Mouse (Mus musculus) retina, postnatal 1 day (tissue): ENCODE data around the gene Dnah12.
A peak's percentile ranks its signal among the peaks of the same experiment; 100 is the strongest.
"Not testable (repeated sequence)": the region's sequence is repeated elsewhere in the genome, so short reads cannot be mapped to it uniquely, and the experiment has no call there.

Experiments
- DNase-seq: peaks from one replicate; pipeline ENCODE4 v3.0.0-alpha.2; 2012

Dnah12 gene

DNA sequence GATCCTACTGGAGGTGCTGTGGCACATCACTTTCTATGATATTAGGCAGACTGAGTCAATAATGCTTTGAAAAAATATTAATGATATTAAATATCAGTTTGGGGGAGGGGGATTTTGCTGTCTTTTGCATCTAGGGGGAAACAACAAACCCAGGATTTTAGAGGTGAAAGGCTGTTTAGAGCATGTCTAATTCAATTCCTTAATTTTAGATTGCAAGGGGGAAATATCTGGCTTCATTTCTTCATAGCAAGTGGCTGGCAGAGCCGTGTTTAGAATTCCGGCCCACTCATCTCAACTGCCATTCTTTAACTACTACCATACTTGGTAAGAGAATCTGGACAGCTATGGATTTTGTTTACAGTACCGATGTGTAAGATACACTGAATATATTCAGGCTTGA lies at the start of gene Dnah12:
Gene Dnah12 (plus strand): TSS at position 301 of the 400 bp plus-strand sequence.
- no peak for DNase-seq

DNA sequence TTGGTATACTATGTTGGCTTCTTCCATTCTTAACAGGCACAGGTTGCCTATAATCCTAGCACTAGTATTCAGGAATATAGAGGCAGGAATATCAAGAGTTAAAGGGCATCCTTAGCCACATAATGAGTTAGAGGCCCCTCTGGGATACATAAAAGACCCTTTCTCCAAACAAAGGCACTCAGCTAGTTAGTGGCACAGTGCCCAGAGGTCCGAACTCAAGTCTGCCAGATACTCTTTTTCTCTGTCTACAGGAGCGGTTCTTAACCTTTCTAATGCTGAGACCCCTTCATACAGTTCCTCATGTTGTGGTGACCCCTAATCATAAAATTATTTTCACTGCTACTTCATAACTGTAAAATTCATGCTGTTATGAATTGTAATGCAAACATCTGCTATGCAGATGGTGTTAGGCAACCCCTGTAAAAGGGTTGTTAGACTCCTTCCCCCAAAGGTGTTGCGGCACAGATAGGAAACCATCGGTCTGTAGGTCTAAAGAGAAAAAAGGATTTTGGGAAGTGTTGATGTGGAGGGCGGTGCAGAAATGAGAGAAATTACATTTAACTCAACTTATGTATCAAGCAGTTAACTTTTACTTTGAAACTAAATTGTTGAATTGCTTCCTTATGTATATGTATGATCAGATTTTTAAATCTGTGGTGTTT lies 47.0 kb upstream of the Dnah12 start:
- DNase-seq, result peak; percentile 75

DNA sequence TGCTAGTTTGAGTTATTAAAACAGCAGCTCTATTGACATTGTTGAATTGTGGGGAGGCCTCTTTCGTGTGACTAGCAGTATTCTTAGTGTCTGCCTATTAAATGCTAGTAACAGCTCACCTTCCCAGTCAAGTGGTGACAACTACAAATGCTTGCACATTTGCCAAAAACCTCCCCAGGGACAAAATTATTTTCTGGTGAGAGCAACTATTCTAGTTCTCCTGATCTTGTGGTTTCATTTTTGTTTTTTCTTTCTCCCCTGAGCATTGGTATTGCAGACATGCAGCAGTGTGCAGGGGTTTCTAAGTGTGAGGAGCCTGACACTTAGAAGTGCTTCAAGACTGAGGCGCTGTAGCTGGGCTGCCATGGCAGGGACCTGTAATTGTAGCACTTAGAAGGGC lies 45.3 kb upstream of the Dnah12 start:
- no peak for DNase-seq

DNA sequence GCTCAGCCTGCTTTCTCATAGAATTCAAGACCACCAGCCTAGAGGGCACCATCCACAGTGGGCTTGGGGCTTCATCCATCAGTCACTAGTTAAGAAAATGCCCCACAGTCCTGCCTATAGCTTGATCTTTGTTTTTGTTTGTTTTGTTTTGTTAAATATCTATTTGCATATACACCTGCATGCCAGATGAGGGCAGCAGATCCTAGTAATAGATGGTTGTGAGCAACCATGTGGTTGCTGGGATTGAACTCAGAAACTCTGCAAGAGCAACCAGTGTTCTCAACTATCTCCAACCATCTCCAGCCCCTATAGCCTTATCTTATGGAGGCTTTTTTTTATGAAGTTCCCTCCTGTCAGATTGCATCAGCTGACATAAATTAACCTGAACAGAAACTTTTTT lies 41.2 kb upstream of the Dnah12 start:
- peak; percentile 53 for DNase-seq

DNA sequence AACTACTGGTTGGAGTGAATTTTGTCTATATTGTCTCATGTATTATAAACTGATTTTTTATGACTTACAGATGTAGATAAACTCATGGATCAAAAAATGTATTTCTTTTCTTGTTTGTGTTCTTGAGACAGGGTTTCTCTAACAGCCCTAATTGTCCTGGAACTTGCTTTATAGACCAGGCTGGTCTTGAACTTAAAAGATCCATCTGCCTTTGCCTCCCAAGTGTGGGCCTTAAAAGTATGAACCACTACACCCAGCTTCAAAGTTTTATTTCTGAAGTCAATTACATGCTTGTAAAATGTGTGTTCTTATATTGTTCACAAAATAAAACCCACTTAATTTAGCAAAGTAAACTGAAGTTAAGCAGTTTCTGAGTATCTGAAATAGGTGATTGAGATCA lies 34.9 kb upstream of the Dnah12 start:
- no peak for DNase-seq

DNA sequence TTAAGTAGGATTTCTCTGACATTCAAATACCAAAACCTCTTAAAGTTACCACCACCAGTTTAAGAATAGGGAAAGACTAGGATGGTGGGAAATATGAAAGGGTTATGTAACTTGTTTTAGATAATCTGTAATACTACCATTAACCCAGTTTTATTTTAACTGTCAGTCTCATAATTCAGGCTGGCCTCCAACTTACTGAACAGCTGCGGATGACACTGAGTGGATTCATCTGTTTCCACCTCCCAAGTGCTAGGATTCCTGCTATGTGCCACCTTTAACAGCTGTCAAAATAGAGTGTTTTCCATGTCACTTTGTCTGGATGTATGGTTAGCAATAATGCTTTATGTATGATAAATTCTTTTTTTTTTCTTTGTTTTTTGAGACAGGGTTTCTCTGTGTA lies 32.8 kb upstream of the Dnah12 start:
- no peak for DNase-seq

DNA sequence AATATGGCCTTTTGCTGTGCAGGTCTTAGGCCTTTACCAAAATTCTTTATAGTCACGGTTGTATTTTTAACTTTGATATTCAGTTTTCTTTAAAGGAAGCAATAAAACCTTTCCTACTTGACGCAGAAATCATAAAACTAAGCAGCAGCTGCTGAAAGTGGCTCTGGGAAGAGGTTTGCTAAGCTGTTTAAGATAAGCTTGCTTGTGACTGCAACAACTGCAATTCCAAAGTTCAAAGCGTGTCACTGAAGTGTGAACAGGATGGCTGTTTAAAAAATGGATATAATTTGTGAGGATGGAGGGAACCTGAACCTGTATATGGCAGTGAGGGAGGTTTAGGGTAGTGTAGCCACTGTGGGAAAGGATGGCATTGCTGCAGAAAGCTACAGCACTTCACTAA lies 31.1 kb upstream of the Dnah12 start:
- no peak for DNase-seq

DNA sequence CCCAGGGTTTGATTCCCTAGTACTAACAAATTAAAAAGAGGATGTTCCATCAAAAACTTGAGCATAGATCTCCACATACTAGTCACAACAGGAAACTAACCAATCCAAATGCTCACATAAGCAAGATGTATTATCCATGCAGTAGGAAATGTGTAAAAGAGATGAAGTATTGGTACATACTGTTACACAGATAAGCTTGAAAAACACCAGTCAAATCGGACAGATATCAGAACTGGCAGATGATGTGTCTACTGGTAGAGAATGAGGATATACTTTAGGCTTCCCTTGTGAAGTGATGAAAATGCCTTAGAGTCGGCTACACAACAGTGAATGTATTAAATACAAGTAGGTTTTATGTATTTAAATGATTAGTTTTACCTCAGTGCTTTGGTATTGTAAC lies 30.6 kb upstream of the Dnah12 start:
- DNase-seq, result no peak

DNA sequence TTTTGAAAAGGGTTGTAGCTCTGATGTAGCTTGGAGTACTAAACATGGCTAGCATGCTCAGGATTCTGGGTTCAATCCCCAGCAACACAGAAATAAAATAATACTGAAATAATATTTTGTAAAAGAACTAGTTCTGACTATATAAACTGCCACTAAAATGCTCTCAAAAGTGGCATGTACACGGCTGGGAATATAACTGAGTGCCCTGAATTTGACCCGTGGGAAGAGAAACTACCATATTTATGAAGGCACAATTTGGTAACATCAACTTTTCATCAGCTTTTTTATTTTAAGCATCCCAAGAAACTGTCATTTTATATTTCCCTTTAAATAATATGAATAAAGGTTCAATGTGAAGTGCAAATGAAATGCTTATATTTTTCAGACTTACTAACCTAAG lies 29.2 kb upstream of the Dnah12 start:
- DNase-seq, result no peak

DNA sequence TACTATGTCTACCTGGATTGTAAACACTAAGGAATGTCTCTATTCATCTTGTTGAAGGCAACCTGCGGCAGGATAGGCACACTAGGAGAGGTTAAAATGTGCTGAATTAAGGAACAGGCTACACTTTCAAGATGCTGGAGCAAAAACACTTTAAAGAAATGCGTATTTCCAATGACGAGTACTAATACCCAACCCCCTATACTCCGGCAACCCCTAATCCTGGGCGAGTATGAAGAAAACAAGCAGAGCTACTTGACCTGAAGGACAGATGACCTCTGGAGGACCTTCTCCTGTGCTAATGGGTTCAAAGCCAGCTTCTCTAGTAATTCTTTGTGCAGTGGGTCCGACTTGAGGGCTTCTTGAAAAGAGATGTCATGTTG lies 25.1 kb upstream of the Dnah12 start:
- DNase-seq, result no peak

DNA sequence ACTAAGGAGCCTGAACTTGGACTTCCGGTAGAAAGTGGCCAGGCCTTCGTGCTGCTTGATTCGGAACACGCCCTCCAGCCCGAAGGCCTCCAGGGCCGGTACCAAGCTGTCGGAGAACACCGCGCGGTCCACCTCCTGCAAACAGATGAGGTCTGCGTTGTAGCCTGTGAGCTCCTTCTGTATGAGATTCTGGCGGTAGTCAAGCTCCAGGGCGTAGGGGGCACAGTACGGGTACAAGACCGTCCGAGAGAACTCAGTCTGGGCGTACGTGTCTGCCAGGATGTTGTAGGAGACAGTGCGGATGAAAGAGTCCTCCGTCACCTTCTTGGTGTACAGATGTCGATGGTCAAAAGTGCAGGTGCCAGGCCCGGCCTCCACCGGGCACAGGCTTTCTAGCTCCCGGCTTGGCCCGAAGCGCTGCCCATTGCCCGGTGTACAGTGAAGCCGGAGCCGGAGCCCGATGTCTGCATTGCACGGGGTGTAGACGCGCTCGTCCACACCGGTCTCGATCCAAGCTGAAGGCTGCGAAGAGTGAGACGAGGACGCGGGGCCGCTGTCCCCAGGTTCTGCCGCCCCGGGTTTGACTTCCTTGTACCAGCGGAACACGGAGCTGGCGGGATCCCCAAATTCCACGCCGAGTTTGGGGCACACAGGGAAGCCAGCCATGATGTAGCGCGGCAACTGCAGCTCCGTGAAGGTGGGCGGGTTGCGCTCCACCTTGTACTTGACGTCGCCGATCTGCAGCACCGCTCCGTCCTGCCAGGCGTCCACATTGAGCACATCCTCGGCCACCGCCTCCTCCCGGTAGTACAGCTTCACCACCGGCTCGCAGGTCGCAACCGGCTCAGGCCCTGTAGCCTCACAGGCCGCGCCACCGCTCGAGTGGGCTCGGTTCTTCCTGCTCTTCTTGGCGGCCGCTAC lies 24.4 kb upstream of the Dnah12 start:
- DNase-seq, result peak; percentile 27

DNA sequence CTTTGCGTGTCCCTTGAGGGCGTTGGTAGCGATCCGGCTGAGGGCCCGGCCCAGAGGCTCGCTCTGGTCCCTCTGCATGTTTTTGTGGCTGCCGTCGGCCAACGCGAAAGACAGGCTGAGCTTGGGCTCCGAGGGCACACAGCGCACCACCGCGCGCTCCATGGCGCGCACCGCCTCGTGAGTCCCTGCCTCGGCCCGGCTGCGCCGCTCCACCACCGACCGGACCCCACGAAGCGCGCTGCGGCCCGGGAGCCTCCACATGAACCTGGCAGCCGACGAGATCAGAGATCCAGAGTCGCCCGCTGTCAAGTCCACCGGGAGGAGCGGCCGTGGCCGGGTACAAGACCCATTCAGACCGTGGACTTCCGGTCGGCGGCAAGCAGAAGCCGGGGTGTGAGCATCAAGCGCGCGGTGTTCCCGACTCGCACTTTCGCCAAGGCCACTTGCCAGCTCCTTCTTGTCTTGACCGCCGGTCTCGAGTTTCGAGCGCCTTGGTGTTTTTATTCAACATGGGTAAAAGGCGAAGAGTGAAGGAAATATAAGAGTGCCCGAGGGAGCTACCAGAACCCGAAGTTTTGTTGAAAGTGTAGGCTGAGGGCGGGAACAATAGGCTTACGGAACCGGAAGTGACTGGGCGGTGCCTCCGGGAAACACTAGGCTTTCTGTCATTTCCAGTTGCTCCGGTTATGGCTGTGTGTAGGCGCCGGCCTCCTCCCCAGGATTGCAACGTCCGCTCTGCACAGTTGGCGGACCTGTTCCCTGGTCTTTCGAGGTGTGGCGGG lies 23.6 kb upstream of the Dnah12 start, which contains the start of gene Pde12:
Gene Pde12 (minus strand): TSS at position 592 of the 782 bp plus-strand sequence.
- peak; percentile 97 for DNase-seq

DNA sequence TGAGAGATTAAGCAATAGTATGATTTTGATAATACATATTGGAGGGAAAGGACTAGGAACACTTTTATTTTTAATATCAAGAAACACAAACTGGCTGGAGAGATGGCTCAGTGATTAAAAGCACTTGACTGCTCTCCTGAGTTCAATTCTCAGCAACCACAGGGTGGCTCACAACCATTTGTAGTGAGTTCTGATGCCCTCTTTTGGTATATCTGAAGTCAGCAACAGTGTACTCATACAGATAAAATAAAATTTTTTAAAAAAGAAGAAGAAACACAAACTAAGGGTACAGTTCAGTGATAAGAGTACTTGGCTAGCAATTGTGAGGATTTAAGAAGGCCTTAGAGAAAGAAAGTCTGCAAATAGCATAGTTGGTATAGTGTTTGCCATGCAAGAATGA lies 22.1 kb upstream of the Dnah12 start:
- DNase-seq, result no peak

DNA sequence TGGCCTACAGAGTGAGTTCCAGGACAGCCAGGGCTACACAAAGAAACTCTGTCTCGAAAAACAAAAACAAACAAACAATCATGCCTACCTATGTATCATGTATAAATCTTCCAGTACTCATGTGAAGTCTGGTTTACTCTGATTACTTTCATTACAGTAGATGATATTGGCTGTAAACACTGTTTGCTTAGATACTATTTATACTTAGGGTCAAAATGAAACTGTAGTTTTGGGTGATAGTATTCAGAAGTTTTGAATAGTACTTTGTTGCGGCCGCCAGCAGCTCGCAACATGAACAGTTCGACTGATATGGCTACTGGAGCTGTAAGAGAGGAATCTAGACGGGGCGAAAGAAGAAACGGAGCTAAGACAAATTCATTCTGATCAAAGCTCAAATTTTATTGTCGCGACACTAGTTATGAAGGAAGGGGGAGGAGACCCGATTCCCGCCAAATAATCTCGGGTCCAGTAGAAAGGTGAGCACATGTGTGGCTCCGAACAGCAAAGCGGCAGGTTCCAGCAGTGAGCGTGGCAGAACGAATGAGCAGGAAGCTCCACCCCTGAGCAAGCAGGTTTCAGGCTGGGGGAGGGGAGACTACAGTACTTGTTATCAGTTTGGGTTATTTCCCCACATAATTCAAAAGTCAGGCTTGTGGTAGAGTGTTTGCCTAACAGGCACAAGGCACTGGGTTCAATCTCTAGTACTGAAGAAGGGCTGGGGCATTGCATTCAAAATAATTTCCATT lies 21.0 kb upstream of the Dnah12 start:
- DNase-seq, result not testable (repeated sequence)

DNA sequence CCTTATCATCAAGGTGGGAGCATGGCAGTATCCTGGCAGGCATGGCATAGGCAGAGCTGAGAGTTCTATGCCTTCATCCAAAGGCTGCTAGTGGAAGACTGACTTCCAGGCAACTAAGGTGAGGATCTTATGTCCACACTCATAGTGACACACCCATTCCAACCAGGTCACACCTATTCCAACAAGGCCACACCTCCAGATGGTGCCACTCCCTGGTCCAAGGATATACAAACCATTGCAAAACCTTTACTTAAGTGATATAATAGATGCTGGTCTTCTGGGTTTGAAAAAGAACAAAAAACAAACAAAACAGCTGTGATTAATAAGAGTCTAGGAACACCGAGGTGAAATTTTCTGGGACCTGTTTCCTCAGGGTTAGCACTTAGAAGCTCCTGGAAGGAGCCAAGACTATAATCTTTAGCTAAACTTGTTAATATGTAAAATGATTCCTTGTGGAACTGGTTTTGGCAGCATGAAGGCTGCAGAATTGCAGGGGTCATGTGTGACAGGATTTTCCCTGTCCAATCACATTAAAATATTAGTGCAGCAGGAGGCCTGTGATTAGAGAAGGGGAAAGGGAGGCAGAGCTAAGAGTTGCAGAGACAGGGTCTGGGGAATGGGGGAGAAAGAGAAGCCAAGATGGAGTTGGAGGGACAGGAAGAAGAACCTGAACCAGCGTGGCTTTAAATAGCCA lies 18.5 kb upstream of the Dnah12 start:
- DNase-seq, result not testable (repeated sequence)

DNA sequence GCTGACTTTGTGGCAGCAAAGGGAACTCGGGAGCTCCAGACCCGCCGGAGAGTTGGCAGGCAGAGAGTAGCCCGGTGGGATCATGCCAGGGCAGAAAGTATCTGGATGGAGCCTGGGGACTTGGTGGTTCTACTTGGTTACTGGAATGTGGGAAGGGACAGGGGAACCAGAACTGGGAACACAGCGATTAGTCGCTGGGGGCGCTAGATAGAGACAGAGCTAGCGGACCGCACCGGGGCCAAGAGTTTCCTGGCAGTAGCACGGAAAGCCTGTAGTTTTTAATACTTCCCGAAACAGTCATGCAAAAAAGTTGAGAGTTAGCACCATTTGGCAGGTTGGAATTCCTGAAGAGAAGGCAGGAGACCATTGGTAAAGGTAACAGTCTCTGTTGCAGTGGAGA lies 17.7 kb upstream of the Dnah12 start:
- DNase-seq, result peak; percentile 44

DNA sequence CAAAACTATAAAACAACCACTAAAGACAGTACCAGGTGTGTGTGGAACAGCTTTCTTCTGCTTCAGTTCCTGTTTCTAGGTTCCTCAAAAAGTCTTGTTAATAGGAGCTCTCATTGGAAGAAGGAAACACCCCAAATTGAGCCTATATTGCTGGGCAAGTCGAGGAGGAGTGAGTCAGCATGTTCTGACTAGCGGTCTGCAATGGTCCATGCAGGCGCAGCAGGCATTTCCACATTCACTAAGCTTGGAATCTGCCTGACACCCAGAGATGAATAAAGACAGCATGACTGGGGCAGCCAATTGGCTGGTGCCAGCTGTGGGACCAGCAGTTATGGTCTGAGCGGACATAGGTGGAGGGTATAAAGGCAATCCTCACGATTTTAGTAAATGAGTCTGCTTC lies 17.3 kb upstream of the Dnah12 start:
- DNase-seq, result no peak

DNA sequence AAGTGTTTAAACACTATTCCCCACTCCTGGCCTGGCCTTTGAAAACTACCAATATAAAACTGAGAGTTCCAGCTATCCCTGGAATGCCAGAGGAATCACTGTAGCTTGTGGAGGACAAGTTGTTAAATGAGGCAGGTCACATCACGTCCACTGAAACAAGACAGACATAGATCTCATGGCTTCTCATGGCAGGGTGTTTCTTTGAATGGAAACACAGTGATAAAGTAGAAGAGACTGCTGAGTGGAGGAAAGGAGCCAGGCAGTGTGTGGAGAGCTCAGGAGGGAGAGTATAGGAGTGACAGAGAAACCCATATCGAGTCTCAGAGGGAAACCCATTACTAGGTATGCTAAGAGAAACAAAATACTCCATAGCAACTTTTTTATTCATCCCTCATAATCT lies 2.3 kb upstream of the Dnah12 start:
- no peak for DNase-seq

DNA sequence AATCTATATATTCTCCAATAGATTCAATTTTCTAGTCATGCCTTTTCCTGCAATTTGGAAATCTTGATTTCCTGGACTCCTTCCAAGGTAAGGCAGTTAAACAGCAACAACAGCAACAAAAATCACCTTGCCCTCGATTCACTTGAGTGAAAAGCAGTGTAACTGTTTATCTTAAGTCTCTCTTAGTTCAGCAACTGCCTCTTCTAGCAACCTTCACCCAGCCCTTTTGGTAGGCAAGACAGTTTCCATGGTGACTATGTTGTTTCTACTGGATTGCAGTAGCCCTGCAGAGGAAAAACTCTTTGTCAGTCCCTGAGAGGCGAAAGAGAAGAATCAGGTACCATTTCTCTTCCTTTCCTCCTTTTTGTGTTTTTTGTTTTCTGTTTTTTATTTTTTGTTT lies 1.7 kb upstream of the Dnah12 start:
- no peak for DNase-seq

DNA sequence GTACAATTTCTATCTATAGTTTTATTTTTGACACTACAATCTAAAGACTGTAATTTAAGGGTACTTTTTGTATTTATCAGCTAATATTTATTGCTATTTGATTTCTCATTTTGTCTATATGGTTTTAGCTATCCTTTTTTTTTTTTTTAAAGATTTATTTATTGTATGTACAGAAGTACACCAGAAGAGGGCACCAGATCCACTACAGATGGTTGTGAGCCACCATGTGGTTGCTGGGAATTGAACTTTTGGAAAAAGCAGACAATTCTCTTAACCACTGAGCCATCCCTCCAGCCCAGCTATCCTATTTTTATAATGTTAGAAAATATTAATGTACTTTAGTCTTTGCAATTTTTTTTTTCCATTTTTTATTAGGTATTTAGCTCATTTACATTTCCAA lies 4.8 kb downstream of the Dnah12 start:
- DNase-seq, result peak; percentile 46

DNA sequence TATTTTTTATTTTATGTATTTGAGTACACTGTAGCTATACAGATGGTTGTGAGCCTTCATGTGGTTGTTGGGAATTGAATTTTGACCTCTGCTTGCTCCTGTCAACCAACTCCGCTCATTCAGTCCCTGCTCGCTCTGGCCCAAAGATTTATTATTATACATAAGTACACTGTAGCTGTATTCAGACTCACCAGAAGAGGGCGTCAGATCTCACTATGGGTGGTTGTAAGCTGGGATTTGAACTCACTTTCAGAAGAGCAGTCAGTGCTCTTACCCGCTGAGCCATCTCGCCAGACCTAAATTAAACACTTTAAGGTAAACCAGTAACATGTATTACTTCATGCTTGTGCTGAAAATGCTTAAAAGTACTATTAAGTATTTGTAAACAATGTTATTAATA lies 12.2 kb downstream of the Dnah12 start:
- DNase-seq, result not testable (repeated sequence)

DNA sequence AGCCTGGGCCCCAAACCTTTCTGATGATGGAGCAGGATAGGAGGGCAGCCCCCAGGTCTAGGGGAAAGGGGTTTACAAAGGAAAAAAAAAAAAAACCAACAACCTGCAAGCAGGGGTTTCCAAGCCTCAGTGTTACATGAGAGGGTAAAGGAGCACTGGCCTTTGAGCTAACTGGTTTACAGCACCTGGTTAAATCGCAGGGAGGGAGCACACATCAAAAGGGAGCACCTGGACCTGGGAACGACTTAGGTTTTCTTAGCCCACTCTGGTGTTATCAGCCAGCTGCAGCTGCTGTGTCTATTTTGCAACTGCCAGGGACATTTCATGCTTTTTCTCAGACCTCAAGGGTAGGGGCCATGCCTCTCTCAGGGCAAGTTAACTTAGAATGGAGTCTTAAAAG lies 26.6 kb downstream of the Dnah12 start:
- not testable (repeated sequence) for DNase-seq
